Mouse (Mus musculus): Measurements from ENCODE around the gene Olfr1058. TPM values are rescaled to one million over a fixed set of nuclear protein-coding genes. Genes with fewer than 3 reads are reported as not detected.
"Not testable (repeated sequence)": the region's sequence is repeated elsewhere in the genome, so short reads cannot be mapped to it uniquely, and the experiment has no call there.

Olfr1058 gene
- total RNA-seq (2021) = not detected in 2 replicates
- long read RNA-seq, experiment 1 = 0 reads
- long read RNA-seq, experiment 2 = 0 reads

DNA sequence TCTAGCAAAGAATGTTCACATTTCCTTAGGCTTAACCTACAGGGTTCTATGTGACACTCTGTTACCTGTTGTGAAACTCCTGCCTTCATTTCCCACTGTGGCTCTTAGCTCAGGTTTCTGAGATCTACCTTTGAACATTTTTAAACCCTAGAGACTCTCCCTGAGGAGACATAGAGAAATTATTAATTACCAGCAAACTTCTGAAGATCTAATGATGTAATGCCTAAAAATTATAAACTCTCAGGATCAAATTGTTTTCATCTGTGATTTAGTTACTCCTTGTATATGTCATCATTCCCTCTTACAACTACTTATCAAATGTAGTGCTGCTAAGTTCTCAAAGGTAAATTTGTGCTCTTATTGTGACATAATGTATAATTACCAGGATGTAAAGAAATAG is at the start of gene Olfr1058:
Olfr1058 (minus strand) TSS at position 101 of the 400 bp plus-strand sequence.
- DNase-seq = not testable (repeated sequence)

DNA sequence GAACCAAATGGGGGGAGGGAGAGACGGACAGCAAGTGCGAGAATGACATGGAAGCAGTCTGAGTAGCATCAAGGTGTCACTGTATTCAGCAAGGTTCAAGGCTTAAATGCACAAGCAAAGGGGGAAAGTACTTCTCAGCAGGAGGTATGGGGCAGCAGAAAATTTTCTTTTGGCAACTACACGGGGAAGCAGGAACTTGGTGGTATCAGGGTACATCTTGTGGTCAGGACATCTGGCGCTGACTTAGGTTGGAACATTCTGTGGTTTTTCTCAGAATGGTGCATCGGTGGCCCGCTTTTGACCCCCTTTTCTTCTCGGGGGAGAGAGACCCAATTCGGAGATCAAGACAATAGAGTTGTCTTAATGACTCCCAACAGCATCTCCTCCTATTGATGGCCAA is 40.1 kb upstream of the Olfr1058 start:
- not testable (repeated sequence) for DNase-seq

DNA sequence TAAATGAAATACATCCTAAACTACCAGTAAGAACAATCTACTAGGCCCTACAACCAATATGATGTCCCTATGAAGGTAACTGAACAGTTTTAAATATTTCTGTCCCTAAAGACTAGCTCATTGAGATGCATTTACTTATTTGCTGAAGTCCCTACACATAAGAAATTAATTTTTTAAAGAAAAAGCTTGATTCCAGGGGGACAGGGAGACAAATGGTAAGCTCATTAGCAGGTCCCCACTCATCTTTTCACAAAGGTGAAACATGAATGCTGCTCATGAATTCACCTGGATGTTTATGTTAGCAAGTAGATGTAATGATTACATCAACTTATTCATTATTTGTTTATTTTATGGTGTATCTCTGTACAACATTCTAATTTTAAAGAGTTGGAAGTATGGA is 38.3 kb upstream of the Olfr1058 start, which contains the start of gene Olfr1062:
Olfr1062 (minus strand) TSS at position 101 of the 400 bp plus-strand sequence.
- DNase-seq = not testable (repeated sequence)

DNA sequence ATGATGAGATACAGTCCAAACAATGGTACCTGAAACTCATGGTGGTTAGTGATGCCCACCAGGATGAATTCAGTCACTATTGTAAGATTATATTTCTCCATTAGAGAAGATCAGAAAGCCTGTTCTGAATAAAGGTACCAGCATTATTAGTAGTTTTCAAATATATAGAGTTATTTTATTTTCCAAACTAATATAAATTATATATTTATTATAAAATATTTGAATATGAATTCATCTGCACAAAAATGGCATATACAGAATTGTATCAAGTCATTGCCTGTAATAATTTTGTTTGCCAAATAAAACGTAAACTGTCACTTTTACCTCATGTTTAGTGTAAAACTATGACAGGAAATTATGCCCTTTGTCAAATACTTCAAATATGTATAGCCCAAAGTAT is 25.6 kb upstream of the Olfr1058 start, which contains the start of gene Olfr1061:
Olfr1061 (minus strand) TSS at position 101 of the 400 bp plus-strand sequence.
- no peak for DNase-seq

DNA sequence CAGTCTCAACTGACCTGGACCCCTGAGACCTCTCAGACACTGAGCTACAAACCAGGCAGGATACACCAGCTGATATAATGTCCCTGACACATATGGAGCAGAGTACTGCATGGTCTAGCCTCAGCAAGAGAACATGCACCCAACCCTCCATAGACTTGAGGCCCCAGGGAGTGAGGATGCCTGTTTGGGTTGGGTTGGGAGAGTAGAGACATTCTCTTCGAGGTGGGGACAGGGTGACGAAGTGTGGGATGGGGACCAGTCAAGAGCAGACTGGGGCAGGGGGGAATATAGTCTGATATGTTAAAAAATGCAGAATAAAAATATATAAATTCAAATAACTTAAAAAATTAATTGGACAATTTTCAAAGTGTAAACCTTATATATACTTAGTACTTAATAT is 6.8 kb upstream of the Olfr1058 start:
- no peak for DNase-seq

DNA sequence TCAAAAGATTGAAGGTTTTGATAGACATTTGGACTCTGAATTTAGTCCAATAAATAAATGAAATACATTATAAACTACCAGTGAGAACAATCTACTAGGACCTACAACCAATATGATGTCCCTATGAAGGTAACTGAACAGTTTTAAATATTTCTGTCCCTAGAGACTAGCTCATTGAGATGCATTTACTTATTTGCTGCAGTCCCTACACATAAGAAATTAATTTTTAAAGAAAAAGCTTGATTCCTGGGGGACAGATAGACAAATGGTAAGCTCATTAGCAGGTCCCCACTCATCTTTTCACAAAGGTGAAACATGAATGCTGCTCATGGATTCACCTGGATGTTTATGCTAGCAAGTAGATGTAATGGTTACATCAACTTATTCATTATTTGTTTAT is 10.1 kb downstream of the Olfr1058 start, which contains the start of gene Olfr1057:
Olfr1057 (minus strand) TSS at position 101 of the 400 bp plus-strand sequence.
- DNase-seq = no peak

DNA sequence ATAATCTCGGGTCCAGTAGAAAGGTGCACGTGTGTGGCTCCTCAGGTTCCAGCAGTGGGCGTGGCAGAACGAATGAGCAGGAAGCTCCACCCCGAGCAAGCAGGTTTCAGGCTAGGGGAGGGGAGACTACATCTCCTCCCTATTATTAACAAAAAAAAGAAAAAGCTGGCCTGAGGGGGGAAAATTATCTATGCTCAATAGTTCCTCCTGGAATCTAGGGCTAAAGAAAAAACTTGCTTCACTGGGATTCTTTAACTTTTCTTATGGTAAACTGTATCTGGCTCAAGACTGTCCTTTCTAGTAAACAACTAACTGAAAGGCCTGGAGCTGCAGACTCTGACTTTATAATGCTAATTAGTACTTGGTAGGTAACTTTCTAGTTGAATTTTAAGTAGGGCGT is 22.0 kb downstream of the Olfr1058 start:
- DNase-seq = not testable (repeated sequence)

DNA sequence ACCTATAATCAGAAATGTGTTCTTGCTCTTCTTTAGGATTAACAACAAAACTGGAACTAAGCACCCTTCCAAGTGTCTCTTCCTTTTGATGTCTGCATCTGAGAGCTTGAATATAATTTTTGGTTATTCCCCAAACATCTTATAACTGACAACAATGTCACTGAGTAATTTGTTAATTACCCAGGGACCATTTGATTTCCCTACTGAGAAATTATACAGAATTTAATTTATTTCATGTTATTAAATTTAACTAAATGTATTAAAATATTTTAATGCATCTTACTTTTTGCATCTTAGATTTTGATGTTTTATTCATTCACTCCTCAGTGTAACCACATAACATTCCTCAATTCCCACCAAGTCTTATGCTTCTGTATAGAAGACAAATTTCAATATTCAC is 26.0 kb downstream of the Olfr1058 start, which contains the start of gene Olfr1056:
Olfr1056 (minus strand) TSS at position 101 of the 400 bp plus-strand sequence.
- no peak for DNase-seq

DNA sequence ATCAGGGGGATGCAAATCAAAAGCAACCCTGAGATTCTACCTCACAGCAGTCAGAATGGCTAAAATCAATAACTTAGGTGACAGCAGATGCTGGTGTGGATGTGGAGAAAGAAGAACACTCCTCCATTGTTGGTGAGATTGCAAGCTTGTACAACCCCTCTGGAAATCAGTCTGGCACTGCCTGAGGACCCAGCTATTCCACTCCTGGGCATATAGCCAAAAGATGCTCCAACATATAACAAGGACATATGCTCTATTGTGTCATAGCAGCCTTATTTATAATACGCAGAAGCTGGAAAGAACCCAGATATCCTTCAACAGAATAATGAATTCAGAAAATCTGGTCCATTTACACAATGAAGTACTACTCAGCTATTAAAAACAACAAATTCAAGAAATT is 36.6 kb downstream of the Olfr1058 start:
- not testable (repeated sequence) for DNase-seq

DNA sequence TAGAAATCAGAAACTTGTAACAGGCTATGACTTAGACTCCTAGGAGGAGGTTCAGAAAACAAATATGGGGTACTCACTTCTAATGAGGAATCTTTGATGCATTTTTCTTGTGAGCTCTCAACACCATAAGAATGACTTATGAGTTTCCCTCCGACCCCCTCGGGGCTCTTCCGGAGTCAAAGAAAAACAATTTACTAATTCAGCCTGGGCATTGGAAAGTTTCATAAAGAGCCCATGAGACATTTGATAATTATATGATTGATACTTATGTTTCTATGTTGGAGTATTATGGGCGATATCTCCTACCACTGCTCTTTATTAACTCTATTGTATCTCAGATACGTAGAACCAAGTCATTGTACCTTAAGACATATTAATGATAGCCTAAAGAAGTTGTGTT is 38.2 kb downstream of the Olfr1058 start, which contains the start of gene Olfr1055:
Olfr1055 (minus strand) TSS at position 101 of the 400 bp plus-strand sequence.
- DNase-seq = no peak

DNA sequence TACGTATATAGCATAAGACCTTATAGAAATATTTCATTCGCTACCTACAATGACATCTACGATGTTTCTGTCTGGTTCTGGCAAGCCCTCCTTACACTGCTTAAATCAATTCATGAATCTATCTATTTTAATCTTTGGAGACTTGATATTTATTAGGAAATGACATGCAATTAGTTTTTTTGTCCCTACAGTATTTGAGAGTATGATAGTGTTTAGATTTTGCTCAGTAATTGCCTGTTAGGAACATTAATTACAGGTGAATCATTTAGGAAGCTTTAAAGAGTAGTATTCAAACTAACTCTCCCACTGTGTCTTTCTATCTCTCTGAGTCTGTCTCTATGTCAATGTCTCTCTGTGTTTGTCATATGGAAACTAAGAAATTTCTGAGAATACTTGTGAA is 53.0 kb downstream of the Olfr1058 start, which contains the start of gene Olfr1054:
Olfr1054 (minus strand) TSS at position 101 of the 400 bp plus-strand sequence.
- no peak for DNase-seq

Other genes with a start within 250 kb of the Olfr1058 start
- not detected in 2 replicates for gene Olfr1040, start 241.8 kb downstream of the Olfr1058 start, total RNA-seq (2021)
- not detected in 2 replicates for gene Olfr1042, start 226.7 kb downstream of the Olfr1058 start, total RNA-seq (2021)
- not detected in 2 replicates for gene Olfr1043, start 221.0 kb downstream of the Olfr1058 start, total RNA-seq (2021)
- not detected in 2 replicates for gene Olfr1044, start 210.7 kb downstream of the Olfr1058 start, total RNA-seq (2021)
- not detected in 2 replicates for gene Olfr52, start 202.9 kb downstream of the Olfr1058 start, total RNA-seq (2021)
- not detected in 2 replicates for gene Olfr1045, start 185.6 kb downstream of the Olfr1058 start, total RNA-seq (2021)
- not detected in 2 replicates for gene Olfr1046, start 169.2 kb downstream of the Olfr1058 start, total RNA-seq (2021)
- not detected in 2 replicates for gene Olfr1047, start 157.2 kb downstream of the Olfr1058 start, total RNA-seq (2021)
- not detected in 2 replicates for gene Olfr1048, start 148.3 kb downstream of the Olfr1058 start, total RNA-seq (2021)
- not detected in 2 replicates for gene Olfr1049, start 130.2 kb downstream of the Olfr1058 start, total RNA-seq (2021)
- gene Olfr1051, start 109.5 kb downstream of the Olfr1058 start, total RNA-seq (2021) = not detected in 2 replicates
- not detected in 2 replicates for gene Olfr1052, start 96.1 kb downstream of the Olfr1058 start, total RNA-seq (2021)
- not detected in 2 replicates for gene Olfr1053, start 73.3 kb downstream of the Olfr1058 start, total RNA-seq (2021)
- not detected in 2 replicates for gene Olfr1054, start 53.1 kb downstream of the Olfr1058 start, total RNA-seq (2021)
- gene Olfr1055, start 38.3 kb downstream of the Olfr1058 start, total RNA-seq (2021) = not detected in 2 replicates
- not detected in 2 replicates for gene Olfr1056, start 26.1 kb downstream of the Olfr1058 start, total RNA-seq (2021)
- not detected in 2 replicates for gene Olfr1057, start 10.2 kb downstream of the Olfr1058 start, total RNA-seq (2021)
- gene Olfr1061, start 25.5 kb upstream of the Olfr1058 start, total RNA-seq (2021) = not detected in 2 replicates
- gene Olfr1062, start 38.2 kb upstream of the Olfr1058 start, total RNA-seq (2021) = not detected in 2 replicates
- gene Olfr1065, start 62.0 kb upstream of the Olfr1058 start, total RNA-seq (2021) = not detected in 2 replicates
- not detected in 2 replicates for gene Olfr1066, start 67.7 kb upstream of the Olfr1058 start, total RNA-seq (2021)
- gene Olfr228, start 98.8 kb upstream of the Olfr1058 start, total RNA-seq (2021) = not detected in 2 replicates
- not detected in 2 replicates for gene Olfr1076, start 119.9 kb upstream of the Olfr1058 start, total RNA-seq (2021)
- not detected in 2 replicates for gene Olfr1079, start 153.9 kb upstream of the Olfr1058 start, total RNA-seq (2021)
- not detected in 2 replicates for gene Olfr1080, start 169.7 kb upstream of the Olfr1058 start, total RNA-seq (2021)
- not detected in 2 replicates for gene Olfr1082, start 210.4 kb upstream of the Olfr1058 start, total RNA-seq (2021)